Mouse (Mus musculus) lung, adult 2 months (tissue): Measurements from ENCODE around the gene Sorcs3. TPM values are rescaled to one million over a fixed set of nuclear protein-coding genes. Genes with fewer than 3 reads are reported as not detected.

Experiments
- DNase-seq: peaks from one replicate; pipeline ENCODE4 v3.0.0; 2022
- H3K4me1 ChIP-seq: fragments of 200-500 bp; 2 replicates; pipeline ENCODE4 v1.6.1; 2011; ENCODE audit warnings: low read length; ENCODE audit not compliant: control insufficient read depth, insufficient read depth
- H3K4me3 ChIP-seq: fragments of 200-500 bp; replicated peaks from 2 replicates; pipeline ENCODE3; 2011; ENCODE audit warnings: low read depth, mild to moderate bottlenecking, control low read depth, low read length; ENCODE audit errors: extremely low read depth
- CTCF ChIP-seq: fragments of 200-500 bp; IDR thresholded peaks from 2 replicates; pipeline ENCODE4 v1.5.1; 2011; ENCODE audit warnings: mild to moderate bottlenecking, low read length, control low read depth; ENCODE audit not compliant: insufficient read depth
- POLR2A ChIP-seq: fragments of 200-500 bp; IDR thresholded peaks from 2 replicates; pipeline ENCODE4 v1.6.1; 2011; ENCODE audit warnings: low read depth, mild to moderate bottlenecking, control low read depth, low read length, borderline replicate concordance; ENCODE audit errors: extremely low read depth
- WGBS: fragments of 180-500 bp; shearing (Covaris S2); methylation state at CpG from one replicate; pipeline ENCODE4 v1.1.7; 2018; 5-methylcytosine and 5-hydroxymethylcytosine counted together
- polyA plus RNA-seq: library from polyadenylated mRNA; depleted of rRNA; stranded (reverse); fragments of >200 nt; gene quantifications from 2 replicates; pipeline ENCODE4 v1.2.3, GENCODE M21; 2012

Sorcs3 gene
- polyA plus RNA-seq, 1 experiment: 0.04 TPM

DNA sequence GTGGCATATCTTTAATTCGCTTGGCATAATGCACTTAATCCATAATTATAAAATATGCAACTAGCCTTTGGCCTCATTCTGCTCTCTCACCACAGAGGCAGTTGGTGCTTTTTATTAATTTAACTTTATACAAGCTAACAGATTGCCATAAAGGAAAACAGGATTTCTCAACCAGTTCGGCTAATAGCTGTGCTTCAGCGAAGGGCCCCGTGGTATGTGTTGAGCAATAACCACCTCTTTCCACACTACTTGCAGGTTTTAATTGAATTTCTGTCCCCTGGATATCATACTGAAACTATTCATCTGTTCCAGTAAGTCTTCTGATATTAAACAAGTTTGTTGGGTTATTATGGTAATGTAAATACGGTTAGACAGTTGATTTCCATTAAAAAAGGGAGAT is 224.5 kb downstream of the Sorcs3 start:
- no peaks in the 10 kb centered on the region for H3K4me1 ChIP-seq
- TF ChIP-seq POLR2A (no peak), CTCF (no peak)
- no peak overlapping the region for H3K4me3 ChIP-seq
- peak; percentile 9 for DNase-seq
- 68% methylated on average over 5 of the region's 5 CpGs for WGBS

DNA sequence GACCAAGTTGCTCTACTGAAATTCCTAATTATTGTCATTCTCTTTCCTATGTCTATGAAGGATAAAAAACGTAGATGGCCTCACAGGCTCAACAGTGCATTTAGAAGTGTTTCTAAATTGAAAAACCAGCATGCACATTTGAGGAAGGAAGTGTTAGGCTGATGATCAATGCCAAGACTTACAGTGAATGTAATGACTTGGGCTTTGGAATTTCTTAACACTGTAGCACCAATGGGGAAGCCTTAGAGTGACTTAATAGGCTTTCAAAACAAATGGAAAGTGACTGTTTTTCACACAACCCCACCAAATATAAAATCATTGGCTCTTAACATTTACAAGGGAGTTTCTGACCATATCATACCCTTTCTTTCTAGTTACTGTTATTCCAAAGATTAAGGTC is 232.6 kb downstream of the Sorcs3 start:
- 76% methylated on average over 1 of the region's 1 CpGs for WGBS
- no peak overlapping the region for H3K4me3 ChIP-seq
- no peaks in the 10 kb centered on the region for H3K4me1 ChIP-seq
- TF ChIP-seq POLR2A (no peak), CTCF (no peak)
- DNase-seq: no peak

DNA sequence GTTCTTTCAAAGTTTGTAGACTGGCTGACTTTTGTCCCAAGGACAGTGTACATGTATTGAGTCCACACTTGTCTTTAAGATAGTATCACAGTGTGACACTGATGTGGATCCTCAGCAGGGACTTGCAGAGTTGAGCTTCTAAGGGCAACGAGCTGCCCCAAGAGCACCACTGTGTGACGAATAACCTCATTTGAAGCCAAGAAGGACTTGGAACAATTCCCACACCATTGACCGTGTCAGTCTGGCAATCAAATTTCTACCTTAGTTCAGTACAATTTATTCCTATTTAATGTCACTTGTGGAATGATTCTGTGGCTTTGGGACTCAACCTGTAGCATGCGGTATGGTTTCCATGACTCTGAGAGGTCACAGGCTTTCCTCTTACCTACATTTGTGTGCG is 255.3 kb downstream of the Sorcs3 start:
- TF ChIP-seq POLR2A (no peak), CTCF (no peak)
- Histone ChIP-seq H3K4me3 (no peak overlapping the region), H3K4me1 (no peaks in the 10 kb centered on the region)
- 82% methylated on average over 5 of the region's 5 CpGs for WGBS
- no peak for DNase-seq

DNA sequence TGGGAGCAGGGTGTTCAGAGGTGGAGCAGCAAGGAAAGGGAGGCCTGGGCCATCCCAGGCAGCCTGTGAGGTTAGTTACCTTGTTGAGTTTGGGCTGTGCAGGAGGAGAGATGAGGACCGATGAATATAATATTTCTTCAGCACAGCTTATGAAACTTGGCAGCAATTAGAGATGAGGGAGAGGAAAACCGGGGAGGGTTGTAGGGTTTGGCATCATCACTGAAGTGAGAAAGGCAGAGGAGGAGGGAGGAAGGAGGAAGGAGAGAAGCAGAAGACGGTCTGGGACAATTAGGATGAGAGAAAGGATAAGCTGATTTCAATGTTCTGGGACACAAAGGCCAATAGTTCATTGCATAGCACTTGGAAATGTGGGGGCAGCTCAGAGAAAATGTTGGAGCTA is 256.6 kb downstream of the Sorcs3 start:
- DNase-seq: no peak
- no peak overlapping the region for H3K4me3 ChIP-seq
- WGBS: 63% methylated on average over 3 of the region's 3 CpGs
- no peaks in the 10 kb centered on the region for H3K4me1 ChIP-seq
- TF ChIP-seq POLR2A: no peak
- TF ChIP-seq CTCF: no peak

DNA sequence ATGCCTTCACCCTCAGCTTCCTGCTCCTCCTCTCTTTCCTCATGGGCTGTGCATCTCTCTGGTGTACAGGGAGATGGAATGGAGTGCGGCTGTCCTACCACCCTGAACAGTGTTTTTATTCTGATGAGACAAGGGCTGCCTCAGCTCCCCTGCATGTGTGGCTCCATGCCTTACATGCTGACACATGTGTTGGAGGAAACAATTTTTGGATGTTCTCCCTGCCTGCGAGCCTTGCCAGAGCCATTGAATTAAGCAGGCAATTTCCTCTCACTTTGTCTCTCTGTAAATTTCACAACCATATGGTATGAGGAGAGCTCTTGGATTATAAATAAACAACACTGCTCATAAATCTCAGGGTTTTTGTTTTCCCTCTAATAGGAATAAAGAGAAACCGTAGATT is 257.7 kb downstream of the Sorcs3 start:
- Histone ChIP-seq H3K4me3 (no peak overlapping the region), H3K4me1 (no peaks in the 10 kb centered on the region)
- WGBS: 52% methylated on average over 3 of the region's 3 CpGs
- DNase-seq: no peak
- TF ChIP-seq POLR2A (no peak), CTCF (no peak)

DNA sequence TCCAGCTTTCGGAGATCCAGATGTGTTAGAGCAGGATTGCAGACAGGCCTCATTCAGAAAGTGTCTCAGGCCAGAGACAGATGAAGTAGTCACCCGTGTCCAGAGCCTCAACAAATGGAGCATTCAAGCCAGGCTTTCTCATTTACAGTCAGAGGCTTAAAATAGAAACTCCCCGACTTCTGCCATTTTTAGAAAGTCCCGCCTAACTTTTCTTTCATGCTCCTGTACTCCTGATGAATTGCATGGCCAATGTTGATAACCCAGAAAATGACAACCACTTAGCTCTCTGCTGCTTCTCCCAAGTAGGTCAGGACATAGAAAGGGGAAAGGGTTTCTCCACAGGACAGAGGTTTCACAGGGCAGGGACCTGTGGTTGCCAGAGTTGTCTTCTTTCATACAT is 261.6 kb downstream of the Sorcs3 start:
- WGBS: 64% methylated on average over 4 of the region's 4 CpGs
- TF ChIP-seq POLR2A (no peak), CTCF (no peak)
- Histone ChIP-seq H3K4me1 (no peaks in the 10 kb centered on the region), H3K4me3 (no peak overlapping the region)
- DNase-seq: no peak

DNA sequence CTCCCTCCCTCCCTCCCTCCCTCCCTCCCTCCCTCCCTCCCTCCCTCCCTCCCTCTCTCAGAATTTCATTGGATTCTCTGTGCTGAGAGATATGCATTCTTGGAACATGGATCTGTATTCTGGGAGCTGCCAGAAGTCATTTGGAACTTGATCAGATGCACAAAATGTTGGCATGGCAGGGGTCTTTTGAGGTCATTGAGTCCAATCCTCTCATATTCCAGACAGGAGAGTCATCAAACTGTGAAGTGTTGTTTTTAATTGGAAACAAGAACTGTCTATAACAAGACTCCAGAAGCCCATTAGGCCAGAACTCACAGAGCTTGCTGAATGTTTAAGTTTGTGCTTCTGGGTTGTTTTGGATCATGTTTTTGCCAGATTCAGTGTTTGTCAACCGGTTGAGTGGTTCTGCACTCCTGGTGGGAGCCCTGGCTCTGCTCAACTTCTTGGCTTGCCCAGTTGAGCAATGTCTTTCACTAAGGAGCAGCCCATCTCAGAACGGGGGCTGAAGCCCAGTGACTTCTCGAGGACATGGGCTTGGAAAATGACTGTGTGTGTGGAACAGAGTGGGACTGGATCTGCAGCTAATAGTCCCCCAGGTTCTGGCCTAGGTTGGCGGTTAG is 264.1 kb downstream of the Sorcs3 start:
- TF ChIP-seq CTCF: no peak
- no peak for TF ChIP-seq POLR2A
- WGBS: 68% methylated on average over 4 of the region's 4 CpGs
- Histone ChIP-seq H3K4me3 (no peak overlapping the region), H3K4me1 (no peaks in the 10 kb centered on the region)
- DNase-seq: no peak

DNA sequence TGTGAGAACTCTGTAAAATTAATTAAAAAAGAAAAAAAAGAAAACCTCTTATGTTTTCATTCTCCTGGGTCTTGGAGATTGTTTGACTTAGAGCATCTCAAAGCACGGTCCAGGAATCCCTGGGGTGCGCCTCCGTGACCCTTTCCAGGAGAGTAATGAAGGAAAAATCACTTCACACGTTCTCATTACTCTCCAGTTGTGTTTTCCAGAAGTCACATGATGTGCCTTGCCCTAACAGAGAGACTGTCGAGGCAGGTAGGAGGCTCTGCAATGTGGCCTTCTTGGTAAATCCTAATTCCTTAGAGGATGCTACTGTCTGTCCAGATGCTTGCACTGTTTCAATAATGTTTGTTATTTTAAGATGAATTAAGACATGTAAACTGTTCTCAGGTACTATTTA is 266.1 kb downstream of the Sorcs3 start:
- Histone ChIP-seq H3K4me3 (no peak overlapping the region), H3K4me1 (no peaks in the 10 kb centered on the region)
- no peak for DNase-seq
- 46% methylated on average over 5 of the region's 5 CpGs for WGBS
- no peak for TF ChIP-seq CTCF
- no peak for TF ChIP-seq POLR2A

DNA sequence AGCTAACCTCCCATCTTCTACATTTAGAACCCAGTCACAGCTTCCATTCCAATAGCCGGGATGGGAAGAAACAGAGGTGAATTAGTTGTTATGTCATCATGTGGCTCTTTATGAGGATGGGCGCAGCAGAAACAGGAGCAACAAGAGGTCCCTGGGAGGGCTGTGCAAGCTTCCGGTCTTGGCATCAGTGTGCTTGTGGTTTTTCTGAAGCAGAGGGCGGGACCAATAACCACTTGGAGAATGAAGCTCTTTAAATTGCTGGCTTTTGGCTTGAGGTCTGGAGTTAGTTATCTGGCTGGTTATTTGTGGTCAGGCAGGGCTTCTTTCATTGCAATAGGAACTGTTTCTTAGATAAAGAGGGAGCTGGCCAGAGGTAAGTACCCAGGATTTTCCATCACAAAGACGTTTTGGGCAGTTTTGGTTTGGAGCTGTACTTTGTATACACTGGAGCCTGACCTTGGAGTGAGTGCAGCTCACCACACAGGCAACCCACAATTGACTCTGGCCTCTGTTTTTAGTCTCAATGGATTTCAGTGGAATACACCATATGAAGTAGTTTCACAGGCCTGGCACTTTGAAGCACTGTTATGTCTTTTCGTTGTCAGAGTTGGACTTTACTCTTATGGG is 270.1 kb downstream of the Sorcs3 start:
- no peaks in the 10 kb centered on the region for H3K4me1 ChIP-seq
- WGBS: 63% methylated on average over 6 of the region's 6 CpGs
- no peak overlapping the region for H3K4me3 ChIP-seq
- no peak for DNase-seq
- TF ChIP-seq POLR2A (no peak), CTCF (no peak)

DNA sequence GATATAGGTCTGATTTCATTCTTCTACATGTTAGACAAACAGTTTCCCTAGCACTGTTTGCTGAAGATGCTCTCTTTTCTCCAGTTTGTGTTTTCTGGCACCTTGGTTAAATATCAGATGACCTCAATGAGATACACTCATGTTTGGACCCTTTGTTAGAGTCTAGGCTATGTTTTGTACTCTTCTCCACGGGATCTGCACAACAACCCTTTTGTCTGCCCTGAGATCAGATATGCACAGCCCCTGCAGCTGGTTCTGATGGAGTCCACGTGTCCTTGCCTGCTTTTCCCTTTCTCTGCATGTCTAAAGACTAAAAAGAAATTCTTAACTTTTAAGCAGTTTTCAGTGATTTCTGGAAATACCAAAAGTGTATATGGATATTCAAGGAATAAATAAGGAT is 273.0 kb downstream of the Sorcs3 start:
- 47% methylated on average over 2 of the region's 2 CpGs for WGBS
- no peak for DNase-seq
- no peak overlapping the region for H3K4me3 ChIP-seq
- H3K4me1 ChIP-seq: no peaks in the 10 kb centered on the region
- TF ChIP-seq CTCF (no peak), POLR2A (no peak)
